Mouse (Mus musculus) intestine, embryonic 15.5 days (tissue): ENCODE results near the gene Trim58. TPM values are rescaled to one million over a fixed set of nuclear protein-coding genes. Genes with fewer than 3 reads are reported as not detected.

ENCODE experiments used
- ATAC-seq: fragments of 200-750 bp; cut with Nextera tagmentation; 2 replicates; pipeline ENCODE4 v1.8.0; 2017; ENCODE audit warnings: moderate TSS enrichment, moderate library complexity
- H3K27ac ChIP-seq: fragments of 300-500 bp; sonication (generic); 2 replicates; pipeline ENCODE4 v1.5.1; 2015; ENCODE audit warnings: mild to moderate bottlenecking, inconsistent platforms
- H3K27me3 ChIP-seq: fragments of 300-500 bp; sonication (generic); replicated peaks from 2 replicates; pipeline ENCODE4 v1.6.1; 2015; ENCODE audit warnings: inconsistent platforms
- H3K36me3 ChIP-seq: fragments of 300-500 bp; sonication (generic); 2 replicates; pipeline ENCODE4 v1.6.1; 2015; ENCODE audit warnings: inconsistent platforms
- H3K4me1 ChIP-seq: fragments of 300-500 bp; sonication (generic); replicated peaks from 2 replicates; pipeline ENCODE4 v1.6.1; 2015; ENCODE audit warnings: inconsistent platforms
- H3K4me2 ChIP-seq: fragments of 300-500 bp; sonication (generic); replicated peaks from 2 replicates; pipeline ENCODE4 v1.6.1; 2015; ENCODE audit warnings: mild to moderate bottlenecking, inconsistent platforms
- H3K4me3 ChIP-seq: fragments of 300-500 bp; sonication (generic); replicated peaks from 2 replicates; pipeline ENCODE4 v1.5.1; 2015; ENCODE audit warnings: inconsistent platforms
- H3K9ac ChIP-seq: fragments of 300-500 bp; sonication (generic); 2 replicates; pipeline ENCODE4 v1.6.1; 2015; ENCODE audit warnings: inconsistent platforms
- H3K9me3 ChIP-seq: fragments of 300-500 bp; sonication (generic); 2 replicates; pipeline ENCODE4 v1.6.1; 2016; ENCODE audit warnings: inconsistent platforms
- WGBS: fragments of 180-500 bp; shearing (Covaris S2); methylation state at CpG from one replicate; pipeline ENCODE4 v1.1.7; 2015; 5-methylcytosine and 5-hydroxymethylcytosine counted together
- polyA plus RNA-seq: library from polyadenylated mRNA; unstranded; fragments of >200 nt; fragmentation: Nextera tagmentation; extraction: Ambion mirVana; gene quantifications from 2 replicates; pipeline ENCODE4 v1.2.1, GENCODE M21; 2015

Gene Trim58
- polyA plus RNA-seq, 1 experiment from 2014 or later, result 0.23 TPM

- no peak overlapping the region for H3K27ac ChIP-seq
- ATAC-seq, result peak; percentile 68
Measured at GRCm38 (mm10) chr11:58618369-58618768, 21.9 kb upstream of the Trim58 start.

GRCm38 (mm10) chr11:58618793-58619192 lies 21.5 kb upstream of the Trim58 start:
- Histone ChIP-seq H3K9me3 (no peaks in the 10 kb centered on the region), H3K9ac (no peak overlapping the region), H3K4me3 (no peak overlapping the region), H3K4me2 (0 out of 2 replicates have a peak overlapping the region, but pooled peaks have one; percentile 9), H3K36me3 (no peaks in the 10 kb centered on the region), H3K27ac (no peak overlapping the region), H3K4me1 (peaks cover 7% of the 10 kb centered on the region; the same call in 1 of the 2 replicates), H3K27me3 (no peaks in the 10 kb centered on the region; the same call in 1 of the 2 replicates)
- ATAC-seq, result peak; percentile 57
- WGBS, result 71% methylated on average over 6 of the region's 6 CpGs

More at GRCm38 (mm10) chr11:58618369-58618768, 21.9 kb upstream of the Trim58 start:
- Histone ChIP-seq H3K36me3 (no peaks in the 10 kb centered on the region), H3K4me2 (peak overlapping the region; percentile 9; the same call in 1 of the 2 replicates), H3K4me3 (no peak overlapping the region), H3K9ac (no peak overlapping the region), H3K4me1 (peaks cover 7% of the 10 kb centered on the region; the same call in 1 of the 2 replicates), H3K27me3 (no peaks in the 10 kb centered on the region; the same call in 1 of the 2 replicates), H3K9me3 (no peaks in the 10 kb centered on the region)
- WGBS, result 43% methylated on average over 3 of the region's 3 CpGs

- ATAC-seq, result no peak
- WGBS, result 58% methylated on average over 4 of the region's 4 CpGs
- H3K4me2 ChIP-seq, result no peak overlapping the region
Measured at GRCm38 (mm10) chr11:58626146-58626545, 14.1 kb upstream of the Trim58 start.

DNA sequence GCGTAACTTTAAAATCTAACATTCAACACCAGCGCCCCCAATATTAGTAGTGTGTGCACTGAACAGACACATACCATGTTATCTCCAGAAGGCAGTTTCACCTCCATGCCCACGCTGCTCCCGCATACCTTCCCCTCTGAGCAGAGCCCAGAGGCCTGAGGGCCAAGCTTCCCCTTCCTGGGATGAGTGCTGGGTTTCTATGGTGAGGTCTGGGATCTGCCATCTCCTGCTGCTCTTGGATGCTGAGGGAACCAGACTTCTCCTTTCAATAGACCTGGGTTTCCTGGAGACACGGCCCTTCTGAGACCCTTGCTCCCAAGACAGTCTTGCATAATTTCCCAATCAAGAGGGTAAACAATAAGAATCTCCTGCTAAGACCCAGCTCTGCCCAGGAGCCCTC lies 9.9 kb upstream of the Trim58 start, which contains the start of gene Olfr323:
Gene Olfr323 (minus strand): TSS at position 101 of the 400 bp plus-strand sequence.
- H3K4me1 ChIP-seq, result no peaks in the 10 kb centered on the region
- H3K27ac ChIP-seq, result no peak within 1 kb of the TSS
- H3K4me3 ChIP-seq, result no peak within 1 kb of the TSS
- ATAC-seq, result no peak
- H3K9ac ChIP-seq, result no peak within 1 kb of the TSS
- H3K4me2 ChIP-seq, result no peak within 1 kb of the TSS
- H3K36me3 ChIP-seq, result no peaks in the 10 kb centered on the region
- H3K27me3 ChIP-seq, result no peaks in the 10 kb centered on the region
- 73% methylated on average over 5 of the region's 5 CpGs for WGBS
- H3K9me3 ChIP-seq, result no peaks in the 10 kb centered on the region

More at GRCm38 (mm10) chr11:58626146-58626545, 14.1 kb upstream of the Trim58 start:
- Histone ChIP-seq H3K36me3 (no peaks in the 10 kb centered on the region), H3K9ac (no peak overlapping the region), H3K27ac (no peak overlapping the region), H3K4me1 (no peaks in the 10 kb centered on the region), H3K4me3 (no peak overlapping the region), H3K27me3 (no peaks in the 10 kb centered on the region; the same call in 1 of the 2 replicates), H3K9me3 (no peaks in the 10 kb centered on the region)

- Histone ChIP-seq H3K4me1 (no peaks in the 10 kb centered on the region), H3K4me3 (no peak overlapping the region), H3K27me3 (no peaks in the 10 kb centered on the region; the same call in 1 of the 2 replicates), H3K27ac (no peak overlapping the region), H3K4me2 (no peak overlapping the region), H3K9me3 (no peaks in the 10 kb centered on the region), H3K36me3 (no peaks in the 10 kb centered on the region), H3K9ac (no peak overlapping the region)
- ATAC-seq, result no peak
- 51% methylated on average over 4 of the region's 4 CpGs for WGBS
Measured at GRCm38 (mm10) chr11:58634878-58635277, 5.4 kb upstream of the Trim58 start.

- 22% methylated on average over 4 of the region's 4 CpGs for WGBS
Measured at GRCm38 (mm10) chr11:58636376-58636977, 3.8 kb upstream of the Trim58 start.

DNA sequence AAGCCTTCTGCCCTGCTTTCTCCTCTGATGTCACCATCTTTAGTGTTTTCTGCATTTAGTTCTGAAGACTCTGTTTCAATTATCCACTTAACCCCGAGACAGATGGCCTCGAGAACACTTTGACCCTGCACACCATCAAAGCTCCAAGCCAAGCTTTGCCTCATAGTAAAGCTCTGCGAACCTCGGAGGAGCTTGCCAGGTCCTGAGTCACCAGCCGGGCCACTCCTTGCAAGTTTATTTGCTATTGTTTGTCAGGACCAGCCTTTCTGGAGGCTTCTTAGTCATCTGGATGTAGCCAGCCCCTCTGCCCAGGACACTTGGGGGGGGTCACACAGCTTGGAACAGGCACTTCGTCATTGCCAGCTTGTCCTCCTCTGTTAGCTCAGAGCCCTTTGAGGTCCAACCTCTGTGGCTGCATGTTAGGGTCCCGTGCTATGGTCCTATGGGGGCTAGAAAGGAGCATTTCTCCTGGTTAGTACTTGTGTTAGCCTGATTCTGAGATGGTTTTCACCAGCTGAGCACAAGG lies 2.0 kb upstream of the Trim58 start:
- H3K27me3 ChIP-seq, result peaks cover 7% of the 10 kb centered on the region
- H3K27ac ChIP-seq, result no peak overlapping the region
- no peak overlapping the region for H3K4me2 ChIP-seq
- H3K9ac ChIP-seq, result no peak overlapping the region
- H3K4me1 ChIP-seq, result peaks cover 6% of the 10 kb centered on the region
- 54% methylated on average over 7 of the region's 7 CpGs for WGBS
- no peaks in the 10 kb centered on the region for H3K9me3 ChIP-seq
- no peak for ATAC-seq
- no peaks in the 10 kb centered on the region for H3K36me3 ChIP-seq
- H3K4me3 ChIP-seq, result no peak overlapping the region

More at GRCm38 (mm10) chr11:58636376-58636977, 3.8 kb upstream of the Trim58 start:
- H3K4me3 ChIP-seq, result no peak overlapping the region
- H3K36me3 ChIP-seq, result no peaks in the 10 kb centered on the region
- no peak overlapping the region for H3K4me2 ChIP-seq
- H3K9ac ChIP-seq, result no peak overlapping the region
- ATAC-seq, result 0 out of 2 replicates have a peak, but pooled peaks have one; percentile 47
- no peak overlapping the region for H3K27ac ChIP-seq
- peaks cover 6% of the 10 kb centered on the region for H3K4me1 ChIP-seq
- peaks cover 7% of the 10 kb centered on the region for H3K27me3 ChIP-seq
- no peaks in the 10 kb centered on the region for H3K9me3 ChIP-seq

- Histone ChIP-seq H3K9ac (no peak overlapping the region), H3K27me3 (peaks cover 7% of the 10 kb centered on the region), H3K4me3 (no peak overlapping the region), H3K4me1 (peaks cover 6% of the 10 kb centered on the region), H3K36me3 (no peaks in the 10 kb centered on the region), H3K4me2 (peak overlapping the region; percentile 76), H3K9me3 (no peaks in the 10 kb centered on the region), H3K27ac (no peak overlapping the region)
- ATAC-seq, result no peak
- 39% methylated on average over 14 of the region's 14 CpGs for WGBS
Measured at GRCm38 (mm10) chr11:58641057-58641456, 792 bp downstream of the Trim58 start.

DNA sequence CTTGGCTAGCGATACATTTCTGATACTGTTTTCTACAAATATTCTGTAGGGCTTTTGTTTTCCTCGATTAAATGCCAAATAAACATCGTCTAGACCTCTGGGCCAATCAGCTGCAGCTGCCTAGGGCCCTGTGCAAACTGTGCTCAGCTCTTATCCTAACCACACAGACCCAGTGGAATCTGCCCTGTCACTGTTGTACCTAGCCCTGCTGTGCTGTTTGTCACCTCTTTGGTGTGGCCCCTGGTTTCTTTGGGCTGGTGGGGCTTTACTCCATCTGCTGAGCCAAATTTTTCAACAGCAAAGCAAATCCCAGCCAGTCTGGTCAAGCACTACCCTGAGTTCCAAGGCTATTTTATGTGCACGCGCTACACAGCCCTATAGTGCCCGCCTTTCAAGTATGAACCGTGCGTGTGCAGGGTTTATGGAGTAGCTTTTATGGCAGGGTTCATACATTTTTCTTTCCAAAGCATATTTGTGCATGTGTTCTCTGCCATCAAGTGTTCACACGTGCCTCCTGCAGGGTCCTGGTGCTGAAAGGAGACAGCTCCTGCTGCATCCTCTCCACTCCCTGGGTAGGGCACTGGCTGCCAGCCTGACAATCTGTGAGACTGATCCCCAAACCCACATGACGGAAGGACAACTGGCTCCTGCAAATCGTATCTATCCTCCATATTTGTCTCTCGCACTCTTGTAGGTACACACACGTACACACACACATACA lies 1.5 kb downstream of the Trim58 start:
- H3K9me3 ChIP-seq, result no peaks in the 10 kb centered on the region
- H3K4me2 ChIP-seq, result no peak overlapping the region
- H3K9ac ChIP-seq, result no peak overlapping the region
- peaks cover 7% of the 10 kb centered on the region for H3K27me3 ChIP-seq
- 78% methylated on average over 13 of the region's 13 CpGs for WGBS
- peak; percentile 83; the same call in 1 of the 2 replicates for ATAC-seq
- H3K4me1 ChIP-seq, result peaks cover 6% of the 10 kb centered on the region
- H3K27ac ChIP-seq, result no peak overlapping the region
- no peaks in the 10 kb centered on the region for H3K36me3 ChIP-seq
- no peak overlapping the region for H3K4me3 ChIP-seq

- H3K4me3 ChIP-seq, result no peak overlapping the region
- H3K9ac ChIP-seq, result no peak overlapping the region
- H3K4me1 ChIP-seq, result peaks cover 6% of the 10 kb centered on the region
- no peak for ATAC-seq
- no peaks in the 10 kb centered on the region for H3K36me3 ChIP-seq
- no peaks in the 10 kb centered on the region for H3K9me3 ChIP-seq
- H3K27me3 ChIP-seq, result peaks cover 7% of the 10 kb centered on the region
- H3K4me2 ChIP-seq, result no peak overlapping the region
- H3K27ac ChIP-seq, result no peak overlapping the region
- 35% methylated on average over 6 of the region's 6 CpGs for WGBS
Measured at GRCm38 (mm10) chr11:58643350-58643749, 3.1 kb downstream of the Trim58 start.

DNA sequence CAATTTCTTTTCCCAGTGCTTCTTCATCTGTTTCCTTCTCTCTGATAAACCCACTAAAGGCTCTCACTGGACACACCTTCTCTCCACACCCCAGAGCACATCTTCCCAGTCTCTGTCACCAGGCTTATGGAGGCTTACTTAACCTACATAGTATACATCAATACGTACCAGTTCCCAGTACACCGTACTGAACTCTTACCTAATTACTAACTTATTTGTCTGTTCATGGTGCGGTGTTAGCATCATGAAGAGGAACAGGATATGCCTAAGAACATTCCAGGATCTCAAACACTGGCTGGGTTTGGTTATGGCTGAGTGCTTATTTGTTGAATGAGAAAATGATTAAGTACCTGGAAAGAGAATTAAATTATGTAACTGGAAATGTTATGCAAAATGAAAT lies 14.9 kb downstream of the Trim58 start:
- ATAC-seq, result no peak
- Histone ChIP-seq H3K27ac (no peak overlapping the region), H3K9me3 (no peaks in the 10 kb centered on the region), H3K4me2 (no peak overlapping the region), H3K4me1 (no peaks in the 10 kb centered on the region), H3K9ac (no peak overlapping the region), H3K36me3 (no peaks in the 10 kb centered on the region), H3K27me3 (no peaks in the 10 kb centered on the region), H3K4me3 (no peak overlapping the region)
- 91% methylated on average over 3 of the region's 3 CpGs for WGBS

DNA sequence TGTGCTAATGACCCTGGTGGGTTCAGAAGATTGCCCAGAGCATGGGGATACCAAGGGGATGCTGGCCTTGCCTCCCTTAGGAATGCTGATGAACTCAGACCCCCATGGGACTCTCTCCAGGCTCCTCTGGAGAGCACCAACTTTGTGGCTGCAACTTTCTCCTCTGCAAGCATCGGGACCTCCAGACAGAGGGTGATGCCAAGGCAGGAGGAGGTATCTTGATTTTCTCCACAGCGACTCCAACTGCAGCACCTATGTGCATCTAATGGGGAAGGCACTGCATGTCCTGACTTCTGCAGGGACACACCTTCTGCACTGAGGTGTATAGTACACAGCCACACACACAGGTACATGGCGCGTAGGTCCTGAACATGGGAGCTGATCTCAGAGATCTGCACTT lies 18.3 kb downstream of the Trim58 start, which contains the start of gene Olfr322:
Gene Olfr322 (plus strand): TSS at position 187 of the 400 bp plus-strand sequence.
- Histone ChIP-seq H3K4me3 (no peak within 1 kb of the TSS), H3K27me3 (no peaks in the 10 kb centered on the region), H3K4me1 (no peaks in the 10 kb centered on the region), H3K9ac (no peak within 1 kb of the TSS), H3K27ac (no peak within 1 kb of the TSS), H3K4me2 (no peak within 1 kb of the TSS), H3K36me3 (no peaks in the 10 kb centered on the region), H3K9me3 (no peaks in the 10 kb centered on the region)
- 80% methylated on average over 4 of the region's 4 CpGs for WGBS
- no peak for ATAC-seq
